Mouse (Mus musculus) gastrocnemius, postnatal 25 days (tissue): ENCODE results near the gene 4930556J24Rik. TPM values are rescaled to one million over a fixed set of nuclear protein-coding genes. Genes with fewer than 3 reads are reported as not detected.

ENCODE experiments used
- total RNA-seq, 2 experiments: library from RNA; stranded (reverse); gene quantifications; 1 replicate in 1 of 2; 2 replicates in 1 of 2; pipeline ENCODE4 v1.2.3; 2021

The 4930556J24Rik gene
- total RNA-seq, 2 experiments from 2014 or later, result not detected

Other genes starting within 250 kb of the 4930556J24Rik start
- gene Osbp2, start 112.9 kb downstream of the 4930556J24Rik start, total RNA-seq, result under 1 TPM; 0.46 TPM
- gene 4921536K21Rik, start 81.7 kb downstream of the 4930556J24Rik start, total RNA-seq, result under 1 TPM; 0.13 TPM
- gene Dusp18, start 81.5 kb downstream of the 4930556J24Rik start, total RNA-seq, result 1 to 10 TPM; 5.1 to 8.4 TPM
- gene Slc35e4, start 62.1 kb downstream of the 4930556J24Rik start, total RNA-seq, result 10 to 100 TPM; 13.0 to 14.2 TPM
- gene Tcn2, start 44.6 kb downstream of the 4930556J24Rik start, total RNA-seq, result 10 to 100 TPM; 11.6 to 22.6 TPM
- gene Pes1, start 12.8 kb downstream of the 4930556J24Rik start, total RNA-seq, result 10 to 100 TPM; 24.3 to 31.2 TPM
- gene Gal3st1, start 6.9 kb upstream of the 4930556J24Rik start, total RNA-seq, result under 1 TPM; 0.51 to 0.78 TPM
- gene Sec14l4, start 54.7 kb upstream of the 4930556J24Rik start, total RNA-seq, result not detected
- not detected for gene Sec14l3, start 88.1 kb upstream of the 4930556J24Rik start, total RNA-seq
- 10 to 100 TPM; 60.8 to 62.0 TPM for gene Mtfp1, start 118.7 kb upstream of the 4930556J24Rik start, total RNA-seq
- gene Sec14l2, start 146.6 kb upstream of the 4930556J24Rik start, total RNA-seq, result under 1 TPM; 0.49 to 0.83 TPM
- 1 to 10 TPM; 4.9 to 5.0 TPM for gene Rnf215, start 158.4 kb upstream of the 4930556J24Rik start, total RNA-seq
- gene Ccdc157, start 183.5 kb upstream of the 4930556J24Rik start, total RNA-seq, result 1 to 10 TPM; 3.1 to 3.2 TPM
- gene Sf3a1, start 183.6 kb upstream of the 4930556J24Rik start, total RNA-seq, result 10 to 100 TPM; 14.8 to 19.8 TPM
- gene Tbc1d10a, start 210.0 kb upstream of the 4930556J24Rik start, total RNA-seq, result 1 to 10 TPM; 3.8 to 4.3 TPM
- gene Castor1, start 241.4 kb upstream of the 4930556J24Rik start, total RNA-seq, result 1 to 10 TPM; 1.8 to 4.4 TPM